Mouse (Mus musculus) stomach, embryonic 16.5 days (tissue): Measurements from ENCODE around the gene Chml. TPM values are rescaled to one million over a fixed set of nuclear protein-coding genes. Genes with fewer than 3 reads are reported as not detected.

Experiments
- ATAC-seq: fragments of 200-750 bp; cut with Nextera tagmentation; 2 replicates; pipeline ENCODE4 v1.8.0; 2017; ENCODE audit warnings: moderate number of reproducible peaks, moderate TSS enrichment; ENCODE audit not compliant: insufficient read depth, low FRiP score
- H3K27ac ChIP-seq: fragments of 300-500 bp; sonication (generic); 2 replicates; pipeline ENCODE4 v1.5.1; 2014; ENCODE audit warnings: low read length
- H3K27me3 ChIP-seq: fragments of 300-500 bp; sonication (generic); 2 replicates; pipeline ENCODE4 v1.6.1; 2014; ENCODE audit warnings: low read length, control low read depth, mixed read lengths; ENCODE audit not compliant: control insufficient read depth, insufficient read depth
- H3K36me3 ChIP-seq: fragments of 300-500 bp; sonication (generic); 2 replicates; pipeline ENCODE4 v1.6.1; 2014; ENCODE audit warnings: low read length; ENCODE audit not compliant: control insufficient read depth, insufficient read depth
- H3K4me1 ChIP-seq: fragments of 300-500 bp; sonication (generic); 2 replicates; pipeline ENCODE4 v1.6.1; 2014; ENCODE audit warnings: low read length, control low read depth, mixed read lengths; ENCODE audit not compliant: control insufficient read depth, insufficient read depth
- H3K4me2 ChIP-seq: fragments of 300-500 bp; sonication (generic); 2 replicates; pipeline ENCODE4 v1.6.1; 2014; ENCODE audit warnings: low read depth, low read length, mixed read lengths
- H3K4me3 ChIP-seq: fragments of 300-500 bp; sonication (generic); replicated peaks from 2 replicates; pipeline ENCODE4 v1.5.1; 2014; ENCODE audit warnings: mild to moderate bottlenecking, low read length
- H3K9ac ChIP-seq: fragments of 300-500 bp; sonication (generic); 2 replicates; pipeline ENCODE4 v1.6.1; 2014; ENCODE audit warnings: low read length
- H3K9me3 ChIP-seq: fragments of 300-500 bp; sonication (generic); replicated peaks from 2 replicates; pipeline ENCODE4 v1.6.1; 2016; ENCODE audit warnings: low read length, control low read depth; ENCODE audit not compliant: control insufficient read depth
- WGBS: fragments of 180-500 bp; shearing (Covaris S2); extraction: QIAGEN DNeasy Blood & Tissue Kit; methylation state at CpG from one replicate; pipeline ENCODE4 v1.1.7; 2014; 5-methylcytosine and 5-hydroxymethylcytosine counted together
- polyA plus RNA-seq: library from polyadenylated mRNA; unstranded; fragments of >200 nt; fragmentation: Nextera tagmentation; extraction: Ambion mirVana; gene quantifications from 2 replicates; pipeline ENCODE4 v1.2.1, GENCODE M21; 2015

Chml gene
- polyA plus RNA-seq, 1 experiment from 2014 or later: 3.4 TPM

- H3K4me1 ChIP-seq: no peaks in the 10 kb centered on the region
- no peak within 1 kb of the TSS for H3K27ac ChIP-seq
- H3K9me3 ChIP-seq: no peaks in the 10 kb centered on the region
- no peak within 1 kb of the TSS for H3K4me2 ChIP-seq
- 66% methylated on average over 1 of the region's 1 CpGs for WGBS
- no peaks in the 10 kb centered on the region for H3K36me3 ChIP-seq
- H3K4me3 ChIP-seq: no peak within 1 kb of the TSS
- H3K9ac ChIP-seq: no peak within 1 kb of the TSS
- ATAC-seq: no peak
- no peaks in the 10 kb centered on the region for H3K27me3 ChIP-seq
Measured at GRCm38 (mm10) chr1:175698293-175698692, 5.6 kb upstream of the Chml start, which contains the start of gene Wdr64. Wdr64 (plus strand) TSS chr1:175698593.

- Histone ChIP-seq H3K27me3 (no peaks in the 10 kb centered on the region), H3K4me2 (peak overlapping the region; percentile 59), H3K27ac (peak overlapping the region; percentile 30), H3K4me1 (no peaks in the 10 kb centered on the region), H3K9ac (peak overlapping the region; percentile 59), H3K9me3 (no peaks in the 10 kb centered on the region), H3K36me3 (no peaks in the 10 kb centered on the region), H3K4me3 (peak overlapping the region; percentile 64)
- whole genome bisulfite sequencing: 29% methylated on average over 12 of the region's 12 CpGs
- ATAC-seq: no peak
Measured at GRCm38 (mm10) chr1:175693429-175693960, 794 bp upstream of the Chml start.

GRCm38 (mm10) chr1:175692997-175693361, 278 bp upstream of the Chml start:
- no peaks in the 10 kb centered on the region for H3K4me1 ChIP-seq
- 0% methylated on average over 17 of the region's 17 CpGs for WGBS
- ATAC-seq: no peak

GRCm38 (mm10) chr1:175691686-175692245, 935 bp downstream of the Chml start:
- WGBS: 1% methylated on average over 22 of the region's 22 CpGs
- Histone ChIP-seq H3K36me3 (no peaks in the 10 kb centered on the region), H3K4me3 (peak overlapping the region; percentile 64), H3K27ac (peak overlapping the region; percentile 75), H3K4me1 (no peaks in the 10 kb centered on the region), H3K9ac (peak overlapping the region; percentile 83), H3K27me3 (no peaks in the 10 kb centered on the region), H3K9me3 (no peaks in the 10 kb centered on the region), H3K4me2 (peak overlapping the region; percentile 71)
- ATAC-seq: no peak

More at GRCm38 (mm10) chr1:175692997-175693361, 278 bp upstream of the Chml start:
- Histone ChIP-seq H3K4me2 (peak overlapping the region; percentile 59), H3K27ac (peak overlapping the region; percentile 30), H3K9me3 (no peaks in the 10 kb centered on the region), H3K36me3 (no peaks in the 10 kb centered on the region), H3K9ac (peak overlapping the region; percentile 59), H3K27me3 (no peaks in the 10 kb centered on the region), H3K4me3 (peak overlapping the region; percentile 64)

- Histone ChIP-seq H3K27ac (no peak overlapping the region), H3K27me3 (no peaks in the 10 kb centered on the region), H3K9me3 (no peaks in the 10 kb centered on the region), H3K9ac (no peak overlapping the region), H3K4me3 (no peak overlapping the region), H3K4me1 (no peaks in the 10 kb centered on the region), H3K36me3 (no peaks in the 10 kb centered on the region), H3K4me2 (no peak overlapping the region)
- WGBS: 67% methylated on average over 6 of the region's 6 CpGs
- ATAC-seq: no peak
Measured at GRCm38 (mm10) chr1:175680995-175681394, 11.7 kb downstream of the Chml start.

- H3K27ac ChIP-seq: no peak overlapping the region
- H3K4me2 ChIP-seq: no peak overlapping the region
- ATAC-seq: no peak
- H3K4me1 ChIP-seq: no peaks in the 10 kb centered on the region
- no peak overlapping the region for H3K9ac ChIP-seq
- no peaks in the 10 kb centered on the region for H3K36me3 ChIP-seq
- 69% methylated on average over 6 of the region's 6 CpGs for WGBS
- H3K27me3 ChIP-seq: no peaks in the 10 kb centered on the region
- no peak overlapping the region for H3K4me3 ChIP-seq
- no peaks in the 10 kb centered on the region for H3K9me3 ChIP-seq
Measured at GRCm38 (mm10) chr1:175677459-175677858, 15.2 kb downstream of the Chml start.

GRCm38 (mm10) chr1:175675116-175675515, 17.6 kb downstream of the Chml start:
- Histone ChIP-seq H3K9ac (no peak overlapping the region), H3K4me3 (no peak overlapping the region), H3K4me1 (no peaks in the 10 kb centered on the region), H3K27me3 (no peaks in the 10 kb centered on the region), H3K27ac (no peak overlapping the region), H3K9me3 (no peaks in the 10 kb centered on the region), H3K4me2 (no peak overlapping the region), H3K36me3 (no peaks in the 10 kb centered on the region)
- 88% methylated on average over 6 of the region's 6 CpGs for WGBS
- no peak for ATAC-seq

GRCm38 (mm10) chr1:175673563-175674325, 19.0 kb downstream of the Chml start:
- Histone ChIP-seq H3K9ac (no peak overlapping the region), H3K27me3 (no peaks in the 10 kb centered on the region), H3K36me3 (no peaks in the 10 kb centered on the region), H3K9me3 (no peaks in the 10 kb centered on the region), H3K4me2 (no peak overlapping the region), H3K4me3 (no peak overlapping the region), H3K27ac (no peak overlapping the region), H3K4me1 (no peaks in the 10 kb centered on the region)
- no peak for ATAC-seq
- WGBS: 73% methylated on average over 7 of the region's 7 CpGs

- no peak overlapping the region for H3K9ac ChIP-seq
- H3K4me2 ChIP-seq: no peak overlapping the region
- H3K36me3 ChIP-seq: no peaks in the 10 kb centered on the region
- H3K4me1 ChIP-seq: no peaks in the 10 kb centered on the region
- WGBS: 20% methylated on average over 1 of the region's 1 CpGs
- no peaks in the 10 kb centered on the region for H3K9me3 ChIP-seq
- H3K4me3 ChIP-seq: no peak overlapping the region
- no peak for ATAC-seq
- no peak overlapping the region for H3K27ac ChIP-seq
- H3K27me3 ChIP-seq: no peaks in the 10 kb centered on the region
Measured at GRCm38 (mm10) chr1:175671626-175672025, 21.1 kb downstream of the Chml start.
